Mouse (Mus musculus) lung, postnatal 0 days (tissue): Measurements from ENCODE around the gene Actn1. TPM values are rescaled to one million over a fixed set of nuclear protein-coding genes. Genes with fewer than 3 reads are reported as not detected.

ENCODE experiments used
- ATAC-seq: fragments of 200-750 bp; cut with Nextera tagmentation; 2 replicates; pipeline ENCODE4 v1.8.0; 2017; ENCODE audit warnings: moderate library complexity
- DNase-seq: peaks from one replicate; pipeline ENCODE4 v3.0.0-alpha.2; 2016; ENCODE audit warnings: low spot score
- H3K27ac ChIP-seq: fragments of 300-500 bp; sonication (generic); 2 replicates; pipeline ENCODE4 v1.5.1; 2014; ENCODE audit warnings: antibody characterized with exemption, mild to moderate bottlenecking, low read length, mixed read lengths
- H3K27me3 ChIP-seq: fragments of 300-500 bp; sonication (generic); replicated peaks from 2 replicates; pipeline ENCODE4 v1.6.1; 2014; ENCODE audit warnings: low read length, mixed read lengths; ENCODE audit not compliant: insufficient read depth
- H3K36me3 ChIP-seq: fragments of 300-500 bp; sonication (generic); 2 replicates; pipeline ENCODE4 v1.6.1; 2014; ENCODE audit warnings: low read length, mixed read lengths; ENCODE audit not compliant: insufficient read depth
- H3K4me1 ChIP-seq: fragments of 300-500 bp; sonication (generic); 2 replicates; pipeline ENCODE4 v1.6.1; 2014; ENCODE audit warnings: antibody characterized with exemption, low read depth, low read length, mixed read lengths; ENCODE audit not compliant: insufficient read depth
- H3K4me2 ChIP-seq: fragments of 300-500 bp; sonication (generic); replicated peaks from 2 replicates; pipeline ENCODE4 v1.6.1; 2014; ENCODE audit warnings: low read depth, mild to moderate bottlenecking, low read length, moderate library complexity, mixed read lengths
- H3K4me3 ChIP-seq: fragments of 300-500 bp; sonication (generic); 2 replicates; pipeline ENCODE4 v1.5.1; 2014; ENCODE audit warnings: low read depth, low read length
- H3K9ac ChIP-seq: fragments of 300-500 bp; sonication (generic); replicated peaks from 2 replicates; pipeline ENCODE4 v1.6.1; 2014; ENCODE audit warnings: low read depth, mild to moderate bottlenecking
- H3K9me3 ChIP-seq: fragments of 300-500 bp; sonication (generic); 2 replicates; pipeline ENCODE4 v1.6.1; 2016; ENCODE audit warnings: low read length, mixed read lengths
- CTCF ChIP-seq: IDR thresholded peaks from 2 replicates; pipeline ENCODE4 v1.5.1; 2016; ENCODE audit warnings: antibody characterized with exemption, mild to moderate bottlenecking
- EP300 ChIP-seq: IDR thresholded peaks from 2 replicates; pipeline ENCODE4 v1.6.1; 2016; ENCODE audit warnings: antibody characterized with exemption, mild to moderate bottlenecking, control low read depth
- WGBS: fragments of 180-500 bp; shearing (Covaris S2); extraction: QIAGEN DNeasy Blood & Tissue Kit; methylation state at CpG from one replicate; pipeline ENCODE4 v1.1.7; 2014; 5-methylcytosine and 5-hydroxymethylcytosine counted together
- polyA plus RNA-seq: library from polyadenylated mRNA; unstranded; fragments of >200 nt; fragmentation: Nextera tagmentation; extraction: Ambion mirVana; gene quantifications from 2 replicates; pipeline ENCODE4 v1.2.1, GENCODE M21; 2015

Gene Actn1
- polyA plus RNA-seq, 1 experiment from 2014 or later = 30.0 TPM

- 83% methylated on average over 3 of the region's 3 CpGs for WGBS
- Histone ChIP-seq H3K4me2 (no peak overlapping the region), H3K4me3 (no peak overlapping the region), H3K36me3 (peaks cover 28% of the 10 kb centered on the region; the same call in 1 of the 2 replicates), H3K27ac (no peak overlapping the region), H3K4me1 (no peaks in the 10 kb centered on the region), H3K9me3 (no peaks in the 10 kb centered on the region), H3K27me3 (no peaks in the 10 kb centered on the region), H3K9ac (no peak overlapping the region)
- ATAC-seq (no peak), DNase-seq (no peak)
- TF ChIP-seq EP300 (no peak), CTCF (no peak)
Observed at GRCm38 (mm10) chr12:80167321-80167720, 92.8 kb downstream of the Actn1 start.

DNA sequence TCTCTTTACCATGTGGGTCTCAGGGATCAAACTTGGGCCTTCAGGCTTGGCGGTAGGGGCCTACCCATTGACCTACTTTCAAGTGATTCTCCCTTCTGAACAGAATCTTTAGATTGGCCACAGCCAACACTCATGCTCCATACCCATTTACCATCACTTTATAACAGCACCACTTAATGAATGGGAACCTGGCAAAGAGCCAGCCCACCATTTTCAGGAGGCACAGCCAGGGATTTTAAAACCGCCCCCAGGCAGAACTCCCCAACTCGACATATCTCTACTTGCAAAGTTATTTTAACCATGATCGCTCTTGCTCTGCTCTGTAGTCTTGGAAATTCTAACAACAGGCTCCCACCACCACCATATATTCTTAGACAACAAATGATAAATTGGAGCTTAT lies 93.5 kb downstream of the Actn1 start:
- Histone ChIP-seq H3K4me2 (no peak overlapping the region), H3K36me3 (peaks cover 23% of the 10 kb centered on the region; the same call in 1 of the 2 replicates)
- WGBS = 78% methylated on average over 4 of the region's 4 CpGs

GRCm38 (mm10) chr12:80164526-80164925 lies 95.6 kb downstream of the Actn1 start:
- no peaks in the 10 kb centered on the region for H3K27me3 ChIP-seq
- 86% methylated on average over 8 of the region's 8 CpGs for WGBS
- ATAC-seq = no peak
- no peak overlapping the region for H3K4me2 ChIP-seq
- no peak for DNase-seq
- H3K9me3 ChIP-seq = no peaks in the 10 kb centered on the region
- peaks cover 12% of the 10 kb centered on the region; the same call in 1 of the 2 replicates for H3K36me3 ChIP-seq
- TF ChIP-seq EP300 = no peak
- TF ChIP-seq CTCF = no peak
- no peaks in the 10 kb centered on the region for H3K4me1 ChIP-seq
- no peak overlapping the region for H3K4me3 ChIP-seq
- no peak overlapping the region for H3K27ac ChIP-seq
- H3K9ac ChIP-seq = no peak overlapping the region

More for the DNA sequence above, 93.5 kb downstream of the Actn1 start:
- no peak overlapping the region for H3K9ac ChIP-seq
- no peak overlapping the region for H3K4me3 ChIP-seq
- ATAC-seq = no peak
- H3K27ac ChIP-seq = no peak overlapping the region
- no peak for DNase-seq
- H3K9me3 ChIP-seq = no peaks in the 10 kb centered on the region
- TF ChIP-seq EP300 (no peak), CTCF (no peak)
- H3K27me3 ChIP-seq = no peaks in the 10 kb centered on the region
- no peaks in the 10 kb centered on the region for H3K4me1 ChIP-seq

GRCm38 (mm10) chr12:80162448-80162847 lies 97.7 kb downstream of the Actn1 start:
- ATAC-seq = no peak
- no peak for DNase-seq
- Histone ChIP-seq H3K4me3 (no peak overlapping the region), H3K27ac (no peak overlapping the region), H3K36me3 (peaks cover 10% of the 10 kb centered on the region; the same call in 1 of the 2 replicates), H3K9me3 (no peaks in the 10 kb centered on the region), H3K9ac (no peak overlapping the region), H3K27me3 (no peaks in the 10 kb centered on the region), H3K4me1 (no peaks in the 10 kb centered on the region), H3K4me2 (no peak overlapping the region)
- TF ChIP-seq EP300 = no peak
- peak; percentile 43 for TF ChIP-seq CTCF
- 81% methylated on average over 3 of the region's 3 CpGs for WGBS

GRCm38 (mm10) chr12:80157675-80158074 lies 102.5 kb downstream of the Actn1 start:
- no peak overlapping the region for H3K4me3 ChIP-seq
- H3K36me3 ChIP-seq = no peaks in the 10 kb centered on the region
- DNase-seq (peak; percentile 67), ATAC-seq (no peak)
- H3K9me3 ChIP-seq = no peaks in the 10 kb centered on the region
- 9% methylated on average over 5 of the region's 5 CpGs for WGBS
- no peak overlapping the region for H3K9ac ChIP-seq
- H3K27ac ChIP-seq = no peak overlapping the region
- no peaks in the 10 kb centered on the region for H3K4me1 ChIP-seq
- peak; percentile 78 for TF ChIP-seq CTCF
- TF ChIP-seq EP300 = no peak
- no peak overlapping the region for H3K4me2 ChIP-seq
- H3K27me3 ChIP-seq = no peaks in the 10 kb centered on the region

GRCm38 (mm10) chr12:80153687-80154326 lies 106.4 kb downstream of the Actn1 start:
- no peaks in the 10 kb centered on the region for H3K36me3 ChIP-seq
- 36% methylated on average over 10 of the region's 10 CpGs for WGBS
- no peaks in the 10 kb centered on the region for H3K4me1 ChIP-seq
- H3K4me3 ChIP-seq = no peak overlapping the region
- no peaks in the 10 kb centered on the region for H3K9me3 ChIP-seq
- no peaks in the 10 kb centered on the region for H3K27me3 ChIP-seq
- H3K27ac ChIP-seq = no peak overlapping the region
- no peak overlapping the region for H3K9ac ChIP-seq
- TF ChIP-seq CTCF (peak; percentile 82), EP300 (no peak)
- peak; percentile 75 for DNase-seq
- H3K4me2 ChIP-seq = no peak overlapping the region
- ATAC-seq = no peak
